Mouse (Mus musculus) embryonic fibroblast, embryonic 13.5 days (primary cell): Measurements from ENCODE around the gene Fbxw4.
A peak's percentile ranks its signal among the peaks of the same experiment; 100 is the strongest.

ENCODE experiments used
- CTCF ChIP-seq: IDR thresholded peaks from 2 replicates; pipeline ENCODE4 v1.5.1; 2011; ENCODE audit warnings: mild to moderate bottlenecking, control low read depth, low read length, moderate library complexity, borderline replicate concordance; ENCODE audit not compliant: insufficient read depth
- POLR2A ChIP-seq: IDR thresholded peaks from 2 replicates; pipeline ENCODE4 v1.6.1; 2011; ENCODE audit warnings: low read depth, mild to moderate bottlenecking, control low read depth, low read length, moderate library complexity

- TF ChIP-seq POLR2A (peak; percentile 27; the same call in 1 of the 2 replicates), CTCF (no peak)
Observed at GRCm38 (mm10) chr19:45659301-45659737, 793 bp downstream of the Fbxw4 start.
